Mouse (Mus musculus) liver, embryonic 12.5 days (tissue): ENCODE results near the gene Sumf1. TPM values are rescaled to one million over a fixed set of nuclear protein-coding genes. Genes with fewer than 3 reads are reported as not detected.

ENCODE experiments used
- ATAC-seq: fragments of 200-750 bp; cut with Nextera tagmentation; 2 replicates; pipeline ENCODE4 v1.8.0; 2017; ENCODE audit warnings: moderate number of reproducible peaks, mild to moderate bottlenecking, moderate library complexity
- H3K27ac ChIP-seq: fragments of 300-500 bp; sonication (generic); 2 replicates; pipeline ENCODE4 v1.5.1; 2016; ENCODE audit warnings: mild to moderate bottlenecking
- H3K27me3 ChIP-seq: fragments of 300-500 bp; sonication (generic); replicated peaks from 2 replicates; pipeline ENCODE4 v1.6.1; 2016; ENCODE audit warnings: mild to moderate bottlenecking, moderate library complexity
- H3K36me3 ChIP-seq: fragments of 300-500 bp; sonication (generic); 2 replicates; pipeline ENCODE4 v1.6.1; 2016; ENCODE audit warnings: mild to moderate bottlenecking, moderate library complexity
- H3K4me1 ChIP-seq: fragments of 300-500 bp; sonication (generic); 2 replicates; pipeline ENCODE4 v1.6.1; 2016
- H3K4me2 ChIP-seq: fragments of 300-500 bp; sonication (generic); 2 replicates; pipeline ENCODE4 v1.6.1; 2016; ENCODE audit warnings: mild to moderate bottlenecking, moderate library complexity
- H3K4me3 ChIP-seq: fragments of 300-500 bp; sonication (generic); 2 replicates; pipeline ENCODE4 v1.5.1; 2016; ENCODE audit warnings: mild to moderate bottlenecking, moderate library complexity
- H3K9ac ChIP-seq: fragments of 300-500 bp; sonication (generic); 2 replicates; pipeline ENCODE4 v1.6.1; 2016; ENCODE audit warnings: mild to moderate bottlenecking, moderate library complexity
- H3K9me3 ChIP-seq: fragments of 300-500 bp; sonication (generic); replicated peaks from 2 replicates; pipeline ENCODE4 v1.6.1; 2016; ENCODE audit warnings: mild to moderate bottlenecking, moderate library complexity
- WGBS: fragments of 180-500 bp; shearing (Covaris S2); methylation state at CpG from one replicate; pipeline ENCODE4 v1.1.7; 2016; ENCODE audit not compliant: insufficient replicate concordance; 5-methylcytosine and 5-hydroxymethylcytosine counted together
- polyA plus RNA-seq: library from polyadenylated mRNA; unstranded; fragments of >200 nt; fragmentation: Nextera tagmentation; extraction: Ambion mirVana; gene quantifications from 2 replicates; pipeline ENCODE4 v1.2.1, GENCODE M21; 2016

Gene Sumf1
- polyA plus RNA-seq, 1 experiment from 2014 or later: 11.9 TPM

- Histone ChIP-seq H3K36me3 (peaks cover 8% of the 10 kb centered on the region; the same call in 1 of the 2 replicates), H3K4me1 (peaks cover under 1% of the 10 kb centered on the region; the same call in 1 of the 2 replicates), H3K27me3 (no peaks in the 10 kb centered on the region), H3K4me3 (no peak overlapping the region), H3K9me3 (no peaks in the 10 kb centered on the region), H3K9ac (no peak overlapping the region), H3K4me2 (no peak overlapping the region), H3K27ac (no peak overlapping the region)
- 60% methylated on average over 5 of the region's 5 CpGs for WGBS
- no peak for ATAC-seq
These were observed 37.1 kb upstream of the Sumf1 start for GRCm38 (mm10) chr6:108222435-108222834.

- H3K4me3 ChIP-seq: no peak overlapping the region
- no peaks in the 10 kb centered on the region for H3K9me3 ChIP-seq
- no peak for ATAC-seq
- H3K4me1 ChIP-seq: peaks cover 17% of the 10 kb centered on the region
- no peaks in the 10 kb centered on the region for H3K27me3 ChIP-seq
- H3K4me2 ChIP-seq: no peak overlapping the region
- H3K27ac ChIP-seq: no peak overlapping the region
- peaks cover 8% of the 10 kb centered on the region; the same call in 1 of the 2 replicates for H3K36me3 ChIP-seq
- H3K9ac ChIP-seq: no peak overlapping the region
- WGBS: 83% methylated on average over 3 of the region's 3 CpGs
These were observed 32.6 kb upstream of the Sumf1 start for GRCm38 (mm10) chr6:108217987-108218386.

- Histone ChIP-seq H3K27me3 (no peaks in the 10 kb centered on the region), H3K4me2 (no peak overlapping the region), H3K9ac (no peak overlapping the region), H3K36me3 (peaks cover 8% of the 10 kb centered on the region; the same call in 1 of the 2 replicates), H3K27ac (no peak overlapping the region), H3K4me1 (peaks cover 22% of the 10 kb centered on the region), H3K4me3 (no peak overlapping the region), H3K9me3 (no peaks in the 10 kb centered on the region)
- no peak for ATAC-seq
- 77% methylated on average over 8 of the region's 8 CpGs for WGBS
These were observed 31.4 kb upstream of the Sumf1 start for GRCm38 (mm10) chr6:108216832-108217231.

GRCm38 (mm10) chr6:108216091-108216490, 30.7 kb upstream of the Sumf1 start:
- no peak overlapping the region for H3K27ac ChIP-seq
- no peak overlapping the region for H3K4me2 ChIP-seq
- WGBS: 85% methylated on average over 5 of the region's 5 CpGs
- peaks cover 29% of the 10 kb centered on the region for H3K4me1 ChIP-seq
- H3K4me3 ChIP-seq: no peak overlapping the region
- H3K9me3 ChIP-seq: no peaks in the 10 kb centered on the region
- H3K27me3 ChIP-seq: no peaks in the 10 kb centered on the region
- no peak overlapping the region for H3K9ac ChIP-seq
- ATAC-seq: no peak
- H3K36me3 ChIP-seq: peaks cover 8% of the 10 kb centered on the region; the same call in 1 of the 2 replicates

- peak overlapping the region; percentile 78 for H3K4me2 ChIP-seq
- H3K9me3 ChIP-seq: no peaks in the 10 kb centered on the region
- H3K36me3 ChIP-seq: peaks cover 8% of the 10 kb centered on the region; the same call in 1 of the 2 replicates
- H3K4me3 ChIP-seq: peak overlapping the region; percentile 68
- no peak overlapping the region for H3K27ac ChIP-seq
- ATAC-seq: no peak
- WGBS: 9% methylated on average over 10 of the region's 10 CpGs
- H3K9ac ChIP-seq: peak overlapping the region; percentile 66
- H3K4me1 ChIP-seq: peaks cover 33% of the 10 kb centered on the region
- no peaks in the 10 kb centered on the region for H3K27me3 ChIP-seq
These were observed 29.0 kb upstream of the Sumf1 start for GRCm38 (mm10) chr6:108214294-108214925.

- Histone ChIP-seq H3K9me3 (no peaks in the 10 kb centered on the region), H3K9ac (peak overlapping the region; percentile 66), H3K36me3 (peaks cover 8% of the 10 kb centered on the region; the same call in 1 of the 2 replicates), H3K4me2 (peak overlapping the region; percentile 78), H3K27ac (peak overlapping the region; percentile 45; the same call in 1 of the 2 replicates), H3K4me1 (peaks cover 33% of the 10 kb centered on the region), H3K27me3 (no peaks in the 10 kb centered on the region), H3K4me3 (peak overlapping the region; percentile 68)
- ATAC-seq: no peak
- under 1% methylated on average over 28 of the region's 29 CpGs for WGBS
These were observed 28.3 kb upstream of the Sumf1 start for GRCm38 (mm10) chr6:108213481-108214293.

GRCm38 (mm10) chr6:108212881-108213295, 27.5 kb upstream of the Sumf1 start, which contains the start of gene Itpr1:
TSS of gene Itpr1 (plus strand) at chr6:108213096.
- Histone ChIP-seq H3K27ac (peak within 1 kb of the TSS; percentile 56), H3K36me3 (0 out of 2 replicates have a peak, but pooled peaks cover under 1% of the 10 kb centered on the region), H3K4me2 (peak within 1 kb of the TSS; percentile 78), H3K27me3 (no peaks in the 10 kb centered on the region), H3K4me3 (peak within 1 kb of the TSS; percentile 68), H3K9me3 (no peaks in the 10 kb centered on the region), H3K9ac (peak within 1 kb of the TSS; percentile 66), H3K4me1 (peaks cover 33% of the 10 kb centered on the region)
- WGBS: under 1% methylated on average over 27 of the region's 27 CpGs
- peak; percentile 99 for ATAC-seq

- ATAC-seq: no peak; the same call in 1 of the 2 replicates
- peak overlapping the region; percentile 68 for H3K4me3 ChIP-seq
- no peaks in the 10 kb centered on the region for H3K9me3 ChIP-seq
- no peaks in the 10 kb centered on the region for H3K36me3 ChIP-seq
- peaks cover 36% of the 10 kb centered on the region for H3K4me1 ChIP-seq
- H3K4me2 ChIP-seq: peak overlapping the region; percentile 78
- WGBS: 12% methylated on average over 36 of the region's 36 CpGs
- H3K9ac ChIP-seq: peak overlapping the region; percentile 66
- no peaks in the 10 kb centered on the region for H3K27me3 ChIP-seq
- peak overlapping the region; percentile 56 for H3K27ac ChIP-seq
These were observed 26.8 kb upstream of the Sumf1 start for GRCm38 (mm10) chr6:108211896-108212880.

- Histone ChIP-seq H3K4me2 (0 out of 2 replicates have a peak overlapping the region, but pooled peaks have one; percentile 8), H3K36me3 (no peaks in the 10 kb centered on the region), H3K4me1 (peaks cover 24% of the 10 kb centered on the region), H3K9me3 (no peaks in the 10 kb centered on the region), H3K27me3 (no peaks in the 10 kb centered on the region), H3K9ac (no peak overlapping the region), H3K4me3 (no peak overlapping the region), H3K27ac (peak overlapping the region; percentile 59; the same call in 1 of the 2 replicates)
- 50% methylated on average over 5 of the region's 5 CpGs for WGBS
- peak; percentile 94 for ATAC-seq
These were observed 21.7 kb upstream of the Sumf1 start for GRCm38 (mm10) chr6:108206914-108207566.

GRCm38 (mm10) chr6:108206145-108206544, 20.8 kb upstream of the Sumf1 start:
- peaks cover 15% of the 10 kb centered on the region for H3K4me1 ChIP-seq
- WGBS: 75% methylated on average over 4 of the region's 4 CpGs
- no peak overlapping the region for H3K27ac ChIP-seq
- H3K36me3 ChIP-seq: no peaks in the 10 kb centered on the region
- H3K27me3 ChIP-seq: no peaks in the 10 kb centered on the region
- no peak for ATAC-seq
- H3K4me2 ChIP-seq: no peak overlapping the region
- H3K9me3 ChIP-seq: no peaks in the 10 kb centered on the region
- no peak overlapping the region for H3K4me3 ChIP-seq
- no peak overlapping the region for H3K9ac ChIP-seq

GRCm38 (mm10) chr6:108204322-108204721, 18.9 kb upstream of the Sumf1 start:
- WGBS: 82% methylated on average over 2 of the region's 2 CpGs
- H3K9ac ChIP-seq: no peak overlapping the region
- no peaks in the 10 kb centered on the region for H3K36me3 ChIP-seq
- H3K27me3 ChIP-seq: no peaks in the 10 kb centered on the region
- ATAC-seq: no peak
- no peaks in the 10 kb centered on the region for H3K9me3 ChIP-seq
- no peak overlapping the region for H3K4me2 ChIP-seq
- no peak overlapping the region for H3K4me3 ChIP-seq
- H3K27ac ChIP-seq: no peak overlapping the region
- H3K4me1 ChIP-seq: peaks cover 10% of the 10 kb centered on the region
